Mouse (Mus musculus) adrenal gland, adult 8-10 months (tissue): Measurements from ENCODE around the gene Tsc22d3. TPM values are rescaled to one million over a fixed set of nuclear protein-coding genes. Genes with fewer than 3 reads are reported as not detected.

Experiments used
- DNase-seq: peaks from one replicate; pipeline ENCODE4 v3.0.0; 2022
- total RNA-seq, 4 experiments: library from RNA; stranded (reverse); gene quantifications; 2 replicates each; pipeline ENCODE4 v1.2.4; 2022

The Tsc22d3 gene
- total RNA-seq, result 100 to 1,000 TPM in 3 of 4 experiments, 10 to 100 TPM in 1; 95.1 to 116 (median 103) TPM

DNA sequence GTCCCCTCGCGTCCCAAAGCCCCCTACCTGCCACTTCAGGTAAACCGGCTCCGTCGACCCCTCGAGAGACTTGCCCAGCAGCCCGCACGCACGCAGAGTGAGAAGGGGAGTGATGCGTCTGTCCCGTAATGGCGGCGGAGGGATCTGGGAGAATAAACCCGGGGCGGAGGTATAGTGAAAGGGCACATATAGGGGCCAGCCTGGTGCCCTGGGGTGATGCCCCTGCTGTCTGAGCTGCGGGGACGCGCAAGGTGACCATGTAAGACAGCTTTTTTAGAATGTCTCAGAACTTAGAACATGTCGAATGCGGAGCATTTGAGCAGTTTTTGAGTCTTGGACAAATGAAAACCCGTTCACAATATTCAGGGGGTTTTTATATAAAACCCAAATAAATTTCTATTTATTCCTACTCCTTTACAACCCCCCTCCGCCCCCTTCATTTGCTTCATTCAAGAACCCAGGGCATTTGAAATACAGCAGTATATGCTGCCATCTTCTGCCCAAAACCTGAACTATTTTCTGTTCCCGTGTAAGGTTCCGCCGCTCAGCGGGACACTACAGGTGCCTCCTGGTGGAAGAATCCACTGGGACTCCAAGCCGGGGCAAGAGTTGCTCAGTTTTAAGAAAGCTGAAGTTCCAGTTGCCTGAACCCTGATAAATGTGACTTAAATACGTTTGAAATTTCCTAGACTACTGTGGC, at the start of gene Tsc22d3:
TSS of gene Tsc22d3 (minus strand) at position 250 of the 700 bp plus-strand sequence.
- DNase-seq, result peak; percentile 44

DNA sequence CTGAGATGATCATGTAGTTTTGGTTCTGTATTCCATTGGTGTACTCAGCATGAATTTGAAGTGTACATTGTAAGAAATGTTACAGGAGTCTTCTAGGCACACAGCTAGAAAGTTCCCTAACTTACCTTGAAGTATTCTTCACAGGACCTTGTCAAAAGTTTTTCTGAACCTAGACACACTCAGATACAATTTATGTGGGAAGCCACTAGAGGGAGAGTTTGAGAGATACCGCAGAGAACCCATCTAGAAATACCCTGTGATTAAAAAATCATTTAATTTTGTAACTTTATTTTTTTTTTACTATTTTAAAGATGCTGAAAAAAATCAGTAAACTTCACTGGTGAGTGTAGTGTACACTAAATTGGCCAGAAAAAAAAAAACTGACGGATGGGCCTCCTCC, 39.1 kb upstream of the Tsc22d3 start:
- no peak for DNase-seq

DNA sequence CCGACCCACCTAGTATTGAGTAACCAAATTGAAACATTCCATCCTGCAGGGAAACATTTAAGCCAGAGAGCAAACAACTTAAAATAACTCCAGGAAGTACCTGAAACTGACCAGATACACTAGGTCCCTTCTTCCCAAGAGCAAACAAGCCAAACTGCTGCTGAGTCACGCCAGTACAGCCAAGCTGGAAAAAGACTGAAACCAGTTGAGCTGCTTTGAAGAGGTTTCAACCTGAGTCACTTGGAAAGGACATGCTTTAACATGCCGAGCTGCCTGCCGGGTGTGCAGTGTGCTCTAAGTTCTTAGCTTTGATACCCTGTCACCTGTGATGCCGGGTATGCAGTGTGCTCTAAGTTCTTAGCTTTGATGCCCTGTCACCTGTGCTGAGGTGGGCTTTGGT, 37.6 kb upstream of the Tsc22d3 start:
- DNase-seq, result no peak

DNA sequence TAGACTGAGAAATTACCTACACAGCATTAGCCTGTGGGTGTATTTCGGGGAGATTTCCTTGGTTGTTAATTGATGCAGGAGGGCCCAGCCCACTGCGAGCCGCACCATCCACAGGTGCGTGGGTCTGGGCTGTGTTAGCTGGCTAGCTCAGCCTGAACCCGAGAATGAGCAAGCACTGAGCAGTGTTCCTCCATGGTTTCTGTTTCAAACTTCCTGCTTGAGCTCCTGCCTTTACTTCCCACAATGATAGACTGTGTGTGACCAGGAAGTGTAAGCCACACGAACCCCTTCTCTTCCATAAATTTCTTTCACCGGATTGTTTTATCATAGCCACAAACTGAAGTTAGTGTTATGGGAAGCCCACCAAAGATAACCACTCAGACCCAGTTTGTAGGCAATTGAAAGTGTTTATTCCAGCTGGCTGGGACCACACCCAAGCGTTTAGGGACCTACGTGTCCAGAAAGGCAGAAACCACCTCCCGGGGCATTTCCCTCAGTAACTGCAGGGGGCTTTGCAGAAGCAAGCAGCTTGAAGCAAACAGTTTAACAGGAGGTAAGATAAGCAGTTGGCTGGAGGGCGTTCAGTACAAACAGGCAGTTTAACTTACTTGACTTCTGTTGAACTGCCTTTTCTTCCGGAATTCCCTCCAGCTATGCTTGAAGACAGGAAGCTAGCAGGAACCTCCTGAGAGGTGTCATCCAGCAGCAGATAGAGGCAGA, 24.6 kb upstream of the Tsc22d3 start:
- no peak for DNase-seq

DNA sequence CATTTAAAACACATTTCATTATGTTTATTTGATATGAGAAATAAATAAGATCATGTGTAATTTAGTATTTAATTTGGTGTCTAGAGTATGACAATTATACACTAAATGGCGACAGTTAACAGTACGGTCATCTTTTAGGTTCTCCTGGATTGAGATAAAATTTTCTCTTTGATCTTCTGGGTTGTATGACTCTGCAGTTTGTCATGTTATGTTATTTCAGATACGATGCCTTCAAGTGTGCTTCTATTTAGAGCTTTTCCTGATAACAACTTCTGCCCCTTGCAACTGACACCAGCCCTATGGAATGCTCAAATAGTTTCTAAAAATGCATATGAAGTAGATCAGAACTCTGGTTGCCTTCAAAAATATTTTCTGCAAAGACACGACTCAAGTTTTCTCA, 9.5 kb upstream of the Tsc22d3 start:
- DNase-seq, result no peak

DNA sequence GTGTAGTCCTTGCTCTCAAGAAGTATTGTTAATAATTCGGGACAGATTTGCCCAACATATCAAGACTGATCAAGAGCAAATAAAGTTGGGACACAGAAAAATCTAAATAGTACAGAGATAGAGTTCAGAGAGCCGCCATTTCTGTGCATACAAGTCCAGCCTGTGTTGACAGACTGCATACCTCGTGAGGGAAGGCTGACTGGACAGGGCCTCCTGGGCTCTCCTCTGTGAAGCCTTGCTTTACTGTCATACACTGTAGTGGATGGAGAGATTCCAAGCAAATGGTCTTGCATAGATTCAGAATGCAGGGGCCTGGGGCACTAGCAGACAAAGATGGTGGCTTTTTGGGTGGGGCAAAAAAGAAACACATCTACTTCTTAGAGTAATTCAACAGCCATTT, 1.4 kb upstream of the Tsc22d3 start:
- DNase-seq, result no peak

DNA sequence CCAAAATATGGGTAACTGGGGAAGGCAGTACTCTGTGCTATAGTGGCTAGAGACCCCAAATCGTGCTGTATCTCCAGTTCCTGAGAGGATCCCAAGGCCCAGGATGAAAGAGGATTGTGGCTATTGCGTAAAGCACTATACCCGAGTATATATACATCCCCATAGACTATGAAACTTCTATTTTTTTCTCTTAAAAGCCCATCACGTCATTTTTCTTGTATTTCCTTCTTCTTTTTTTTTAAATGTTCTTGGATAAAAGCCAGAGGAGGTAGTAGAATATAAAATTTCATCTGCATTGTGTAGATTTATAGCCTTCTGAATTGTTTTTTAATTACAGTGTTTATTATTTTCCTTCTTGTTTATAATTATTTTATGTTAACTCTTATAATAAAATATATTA, 852 bp upstream of the Tsc22d3 start:
- DNase-seq, result no peak

DNA sequence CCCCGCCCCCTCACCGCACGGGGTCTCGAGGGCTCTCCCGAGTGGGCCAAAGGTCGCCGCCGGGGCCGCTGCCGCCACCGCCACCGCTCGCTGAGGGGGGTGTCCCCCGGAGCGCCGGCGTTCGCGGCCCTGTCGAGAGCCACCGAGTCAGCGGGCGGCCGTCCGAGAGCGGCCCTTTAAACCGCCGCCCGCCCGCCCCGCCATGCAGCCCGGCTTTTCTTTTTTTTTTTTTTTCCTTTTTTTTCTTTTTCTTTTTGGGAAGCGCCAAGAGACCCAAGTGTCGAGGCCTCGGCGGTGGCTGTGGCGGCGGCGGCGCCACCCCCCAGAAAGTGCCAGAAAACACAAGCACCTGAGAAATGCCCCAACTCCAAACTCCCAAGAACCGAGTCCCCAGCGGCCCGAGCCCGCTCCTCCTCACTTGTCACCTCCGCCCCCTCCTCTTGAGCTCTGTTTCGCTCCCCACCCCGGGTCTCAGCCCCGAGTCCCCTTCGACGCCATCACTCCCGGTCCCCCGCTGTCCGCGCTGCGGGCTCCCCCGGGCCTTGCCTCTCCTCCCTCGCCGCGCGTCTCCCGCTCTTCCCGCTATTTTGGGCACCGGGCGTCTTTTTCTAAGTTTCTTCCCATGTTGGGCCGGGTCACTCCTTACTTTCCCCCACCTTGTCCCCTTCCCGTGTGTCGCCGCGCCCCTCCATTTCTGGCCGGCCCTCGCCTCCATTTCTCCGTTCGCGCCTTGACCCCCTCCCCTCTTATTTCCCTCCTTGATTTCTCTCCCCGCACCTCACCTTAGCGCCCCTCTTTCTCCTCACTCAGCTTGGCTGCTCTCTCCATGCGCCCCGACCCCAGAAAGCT, 674 bp downstream of the Tsc22d3 start:
- no peak for DNase-seq

DNA sequence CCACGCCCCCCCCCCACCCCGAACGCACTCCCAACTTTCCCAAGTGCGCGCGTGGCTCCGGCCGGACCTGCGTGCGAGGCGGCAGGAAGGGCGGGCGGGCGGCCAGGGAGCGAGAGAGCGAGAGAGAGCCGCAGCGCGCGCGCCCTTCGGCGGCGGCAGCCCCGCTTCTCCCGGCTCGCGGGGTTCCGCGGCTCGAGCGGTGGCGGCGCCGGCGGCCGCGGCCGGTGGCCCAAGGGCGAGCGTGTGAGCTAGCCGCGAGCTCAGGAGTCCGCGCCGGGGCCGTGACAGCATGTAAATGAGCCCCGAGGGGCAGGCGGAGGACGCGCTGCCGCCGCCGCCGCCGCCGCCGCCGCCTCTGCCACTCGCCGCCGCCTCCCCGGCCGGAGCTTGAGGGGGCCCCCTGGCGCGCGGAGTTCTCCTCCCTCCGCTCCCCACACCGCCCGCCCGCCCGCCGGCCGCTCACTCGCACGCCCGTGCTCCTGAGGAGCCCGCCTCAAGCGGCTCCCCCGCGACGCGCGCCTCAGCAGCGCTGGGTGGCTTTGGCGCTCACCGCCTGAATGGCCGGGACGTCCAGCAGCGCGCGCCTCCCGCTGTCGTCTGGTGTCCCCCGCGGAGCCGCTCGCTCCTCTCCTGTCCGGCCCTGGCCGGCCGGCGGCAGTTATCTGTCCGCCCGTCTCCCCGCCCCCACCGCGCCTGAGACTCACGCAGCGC, 1.5 kb downstream of the Tsc22d3 start:
- DNase-seq, result peak; percentile 46

DNA sequence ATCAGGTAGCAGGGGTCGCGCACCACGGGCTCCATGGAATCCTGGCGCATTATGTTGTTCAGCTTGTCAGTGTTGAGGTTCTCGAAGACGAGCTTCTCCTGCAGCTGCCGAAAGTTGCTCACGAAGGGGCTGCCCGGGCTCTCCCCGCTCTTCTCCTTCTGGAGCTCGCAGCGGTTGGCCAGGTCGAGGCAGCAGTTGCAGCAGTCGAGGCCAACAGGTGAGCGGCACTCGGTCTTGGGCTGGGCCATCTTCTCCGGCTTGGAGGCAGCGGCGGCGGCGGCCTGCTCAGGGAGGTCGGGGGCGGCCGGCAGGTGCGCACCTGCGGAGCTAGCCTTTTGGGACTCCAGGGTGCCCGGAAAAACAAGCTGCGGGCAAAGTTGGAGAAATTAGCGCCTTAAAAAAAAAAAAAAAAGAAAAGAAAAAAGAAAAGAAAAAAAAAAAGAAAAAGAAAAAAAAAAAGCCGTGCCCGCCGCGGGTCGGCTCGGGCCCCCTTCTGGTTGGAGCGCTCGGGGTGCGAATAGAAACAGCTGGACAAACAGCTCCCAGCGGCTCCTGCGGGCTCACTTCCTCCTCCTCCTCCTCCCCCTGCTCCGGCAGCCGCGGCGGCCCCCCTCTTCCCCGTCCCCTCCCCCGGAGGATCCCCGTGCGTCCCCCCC, 2.1 kb downstream of the Tsc22d3 start:
- DNase-seq, result no peak

DNA sequence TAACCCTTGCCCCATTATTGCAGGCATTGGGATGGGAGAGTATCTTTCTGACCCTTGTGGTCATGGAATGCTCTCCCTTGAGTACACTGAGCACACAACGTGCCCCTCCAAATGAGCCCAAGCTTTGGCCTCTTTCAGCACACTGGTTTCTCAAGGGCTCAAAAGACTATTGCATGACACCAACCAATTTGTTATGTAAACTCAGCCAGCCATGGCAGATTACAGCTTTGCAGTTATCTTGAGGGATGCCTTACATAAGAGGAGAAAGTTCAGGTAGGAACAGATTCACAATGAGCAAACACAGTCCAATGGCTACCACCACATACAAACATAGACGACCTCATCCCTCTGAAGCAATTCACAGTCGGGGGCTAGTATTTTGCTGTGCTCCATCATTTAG, 9.3 kb downstream of the Tsc22d3 start:
- DNase-seq, result no peak

DNA sequence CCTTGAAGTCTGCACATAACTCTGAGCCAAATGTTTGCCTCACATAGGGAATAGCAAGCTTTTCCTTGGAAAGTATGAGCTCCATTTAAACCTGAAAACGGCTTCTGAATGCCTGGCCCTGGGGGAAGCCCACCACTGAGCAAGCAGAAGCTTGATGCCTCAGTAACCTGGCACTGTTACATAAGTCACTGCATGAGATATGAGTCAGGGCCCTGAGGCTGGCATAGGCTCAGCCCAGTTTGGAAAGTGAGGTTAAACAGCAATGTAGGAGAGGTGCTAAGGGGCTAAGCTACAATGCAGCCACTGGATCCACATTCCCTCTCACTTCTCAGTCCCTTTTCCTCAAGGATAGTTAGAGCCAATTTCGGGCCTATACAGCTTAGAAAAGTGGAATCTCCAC, 10.3 kb downstream of the Tsc22d3 start:
- DNase-seq, result no peak

DNA sequence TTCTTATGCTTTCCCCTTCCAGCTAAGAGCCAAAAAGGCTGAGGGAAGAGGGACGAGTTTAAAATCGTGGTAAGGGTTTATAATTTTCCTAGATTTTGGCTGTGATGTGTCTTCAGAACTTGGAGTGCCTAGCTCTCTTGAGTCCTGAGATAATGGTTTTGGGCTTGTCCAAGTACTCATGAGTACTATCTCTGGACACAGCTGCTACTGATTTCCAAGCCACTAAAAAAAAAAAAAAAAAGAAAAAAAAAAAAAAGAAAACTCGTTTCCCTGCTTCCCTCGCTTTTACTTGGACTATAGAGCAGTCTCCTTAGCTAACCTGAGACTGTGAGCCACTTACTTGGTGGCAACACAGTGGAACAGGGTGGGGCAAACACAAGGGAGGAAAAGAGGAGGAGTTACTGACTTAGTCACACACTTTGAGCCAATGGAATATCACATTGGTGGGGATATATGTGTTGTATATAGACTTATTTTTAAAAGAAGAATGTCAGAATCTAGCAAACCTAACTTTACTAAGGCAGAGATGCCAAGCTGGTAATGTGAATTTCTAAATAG, 11.2 kb downstream of the Tsc22d3 start:
- no peak for DNase-seq

DNA sequence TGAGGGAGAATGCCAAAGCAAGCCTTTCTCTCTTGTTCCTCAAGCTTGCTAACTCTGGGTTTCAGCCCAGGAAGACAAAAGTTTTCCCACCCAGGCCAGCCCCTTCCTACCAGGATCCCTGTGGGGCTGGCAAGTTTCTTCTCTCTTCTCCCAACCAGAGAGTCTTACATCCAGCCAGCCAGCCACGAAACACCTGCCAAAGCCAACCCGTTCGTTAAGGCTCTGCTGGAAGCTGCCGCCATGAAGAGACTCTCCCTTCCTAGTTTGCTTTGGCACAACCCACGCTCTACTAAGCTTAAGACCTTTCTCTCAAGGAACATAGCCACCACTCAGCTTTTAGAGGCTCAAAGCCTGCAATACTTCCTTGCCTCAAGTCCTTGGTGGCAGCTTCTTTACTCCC, 11.9 kb downstream of the Tsc22d3 start:
- DNase-seq, result no peak

DNA sequence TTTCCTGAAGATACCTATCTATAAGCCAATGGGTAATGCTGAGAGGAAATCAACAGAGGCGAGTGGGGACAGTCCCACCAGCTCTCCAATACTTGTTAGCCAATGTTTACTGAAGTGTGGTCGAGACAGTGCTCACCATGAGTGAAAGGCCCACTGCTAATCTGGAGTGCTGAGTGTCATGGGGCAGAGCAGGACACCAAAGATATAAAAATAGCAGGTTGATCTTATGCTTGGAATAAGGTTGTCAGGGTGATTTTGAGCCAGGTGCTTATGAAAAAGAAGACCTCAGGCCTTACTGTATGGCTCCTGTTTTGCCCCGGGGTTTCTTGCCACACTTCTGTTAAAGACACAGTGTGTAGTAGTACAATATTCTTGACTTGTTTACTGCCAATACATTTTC, 20.0 kb downstream of the Tsc22d3 start:
- no peak for DNase-seq

DNA sequence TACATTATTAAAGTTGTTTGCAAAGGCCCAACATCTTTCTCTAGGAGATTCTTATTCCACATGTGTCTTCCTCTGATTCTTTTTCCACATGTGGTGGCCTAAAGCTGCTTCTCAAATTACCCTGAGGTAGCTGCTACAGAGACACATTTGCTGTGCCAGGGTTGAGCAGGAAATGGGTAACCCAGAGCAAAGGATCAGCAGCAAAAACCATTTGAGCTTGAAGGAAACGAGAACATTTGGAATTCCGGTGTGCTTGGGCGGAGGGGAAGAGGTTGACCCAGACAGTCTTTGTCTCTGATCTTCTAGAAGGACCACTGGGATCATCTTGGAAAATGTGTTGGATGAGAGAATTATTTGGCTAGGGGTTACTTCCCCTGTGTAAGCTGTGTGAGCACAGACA, 24.8 kb downstream of the Tsc22d3 start:
- no peak for DNase-seq

DNA sequence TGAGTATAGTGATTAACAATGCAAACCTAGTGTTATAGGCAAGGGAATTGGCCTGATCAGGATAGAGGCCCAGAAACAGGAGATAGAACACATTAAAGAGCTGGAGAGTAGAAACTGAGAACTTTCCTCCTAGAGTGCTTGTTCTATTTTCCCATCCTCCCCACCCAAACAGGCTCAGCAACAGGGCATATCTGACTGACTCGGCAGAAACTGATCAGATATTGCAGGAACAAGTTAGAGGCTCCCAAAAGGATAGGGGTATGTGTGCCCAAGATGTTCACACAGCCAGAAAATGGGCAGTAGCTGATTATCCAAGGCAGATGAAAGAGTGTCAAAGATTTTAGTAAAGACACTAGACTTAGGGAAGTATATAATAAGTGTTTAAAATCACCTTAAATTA, 25.3 kb downstream of the Tsc22d3 start:
- DNase-seq, result no peak

DNA sequence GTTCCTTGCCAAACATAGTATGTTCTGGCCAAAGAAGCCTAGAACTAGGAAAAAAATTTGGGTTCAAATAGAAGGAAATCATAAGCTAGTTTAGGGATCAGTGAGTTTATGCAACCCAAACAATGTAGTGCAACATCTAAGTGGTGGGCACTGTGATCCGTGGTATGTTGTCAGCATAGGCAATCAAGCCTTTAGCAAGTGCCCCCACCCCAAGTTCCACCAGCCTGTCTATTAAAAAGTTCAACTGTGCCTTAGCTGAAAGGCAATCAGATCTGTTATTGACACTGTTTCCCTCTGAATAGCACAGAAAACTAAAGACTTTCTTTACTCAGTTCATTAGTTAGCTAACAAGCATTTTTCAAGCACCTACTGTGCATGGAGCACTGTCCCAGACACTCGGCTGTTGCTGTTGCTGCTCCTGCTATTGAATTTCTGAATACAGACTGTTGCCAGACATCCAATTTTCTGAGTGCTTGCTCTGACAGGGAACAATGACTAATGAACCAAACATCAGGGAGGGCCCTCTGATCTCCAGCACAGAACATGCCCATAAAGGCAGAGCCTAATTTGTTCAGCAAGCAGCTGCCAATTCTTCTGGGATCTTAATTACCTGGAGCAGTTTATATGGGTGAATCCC, 27.6 kb downstream of the Tsc22d3 start:
- DNase-seq, result no peak

DNA sequence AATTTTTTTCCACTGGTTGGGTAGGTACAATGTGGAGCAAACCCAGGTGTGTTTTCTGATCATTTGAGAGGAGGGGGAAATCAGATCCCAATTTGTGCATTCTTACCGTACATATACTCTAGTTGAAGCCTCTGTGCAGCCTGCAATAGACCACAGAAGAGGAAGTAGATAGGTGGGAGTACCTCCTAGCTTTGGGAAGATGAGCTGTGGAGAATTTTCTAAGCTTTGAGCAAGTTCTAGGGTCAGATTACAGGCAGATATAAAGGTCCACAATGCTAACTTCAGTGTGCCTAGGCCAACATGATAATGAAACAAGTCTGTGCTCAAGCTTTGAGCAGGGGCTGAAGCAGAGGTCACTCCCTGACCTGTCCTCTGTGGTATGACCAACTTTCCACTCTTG, 30.9 kb downstream of the Tsc22d3 start:
- DNase-seq, result no peak

DNA sequence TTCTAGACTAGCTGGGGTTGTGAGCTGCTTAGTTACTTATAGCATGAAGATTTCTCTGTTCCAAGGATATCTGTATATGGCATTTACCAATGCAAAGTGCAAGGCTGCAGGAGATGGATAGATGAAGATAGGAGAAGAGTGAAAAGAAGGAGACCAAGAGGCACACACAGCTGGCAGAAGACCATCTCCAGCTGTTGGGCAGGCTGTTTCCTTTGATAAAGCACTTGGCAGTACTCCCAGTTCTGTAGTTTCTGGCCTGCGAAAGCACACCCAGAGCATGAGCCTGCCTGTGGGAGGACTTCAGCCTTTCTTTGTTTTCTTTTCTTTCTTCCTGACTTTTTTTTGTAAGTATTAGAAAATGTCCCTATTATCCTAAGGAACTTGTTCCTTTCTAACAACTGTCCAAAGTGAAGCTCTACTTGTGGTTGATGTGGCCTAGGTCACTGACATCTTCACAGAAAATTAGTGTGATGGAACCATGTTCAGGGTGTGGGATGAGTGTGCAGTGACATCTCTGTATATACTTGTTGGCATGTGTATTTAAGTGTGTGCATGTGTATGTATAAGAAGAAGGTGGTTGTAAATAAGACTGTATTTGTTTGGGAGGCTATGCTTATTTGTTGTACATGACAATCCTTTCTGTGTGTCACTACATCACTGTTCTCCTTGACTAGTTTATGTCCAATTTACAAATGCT, 32.6 kb downstream of the Tsc22d3 start:
- no peak for DNase-seq

DNA sequence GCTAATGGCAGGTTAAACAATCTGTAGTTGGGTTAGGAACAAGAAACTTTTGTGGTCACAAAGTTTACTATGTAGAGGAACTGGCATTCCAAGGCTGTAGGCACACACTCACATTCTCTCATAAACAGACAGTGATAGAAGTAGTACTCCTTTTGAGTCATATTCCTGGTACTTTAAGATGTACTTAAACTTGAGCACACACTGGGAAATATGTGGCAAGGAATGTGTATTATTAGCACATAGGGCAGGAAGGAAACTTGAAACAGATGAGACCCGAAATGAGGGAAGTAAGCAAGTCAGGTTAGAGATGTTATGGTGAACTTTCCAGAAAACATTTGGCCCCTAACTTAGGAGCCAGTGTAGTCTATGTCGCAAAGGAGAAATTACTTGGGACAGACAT, 34.7 kb downstream of the Tsc22d3 start:
- no peak for DNase-seq
